Mouse (Mus musculus): ENCODE results near the gene Prickle4.

DNA sequence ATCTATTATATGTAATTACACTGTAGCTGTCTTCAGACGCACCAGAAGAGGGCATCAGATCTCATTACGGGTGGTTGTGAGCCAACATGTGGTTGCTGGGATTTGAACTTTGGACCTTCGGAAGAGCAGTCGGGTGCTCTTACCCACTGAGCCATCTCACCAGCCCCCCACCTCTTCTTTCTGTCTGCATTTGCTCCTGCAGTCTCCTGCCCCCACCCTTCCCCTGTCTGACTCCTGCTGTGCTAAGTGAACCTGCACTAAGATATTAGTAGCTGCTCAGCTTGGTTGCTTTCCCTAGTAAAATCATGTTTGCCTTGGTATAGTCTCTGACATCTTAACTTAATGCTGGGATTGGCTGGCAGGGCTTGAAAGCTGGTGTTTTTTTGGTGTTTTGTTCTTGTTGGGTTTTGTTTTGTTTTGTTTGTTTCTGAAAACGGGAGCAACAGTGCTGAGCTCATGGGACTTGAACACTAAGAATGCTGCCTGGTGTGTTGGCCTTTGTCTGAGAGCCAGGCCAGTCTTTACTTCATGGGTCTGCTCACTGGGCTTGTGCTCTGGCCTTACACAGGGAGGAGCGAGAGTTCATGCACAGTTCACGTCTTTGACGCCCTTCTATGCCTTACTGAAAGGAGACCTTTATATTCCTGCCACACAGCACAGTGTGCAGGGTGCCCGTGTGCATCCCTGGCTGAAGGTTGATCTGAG is 31.4 kb downstream of the Prickle4 start:
- TF ChIP-seq POLR2A (IDR thresholded peaks at IDR 0.05; ENCODE audit: control insufficient read depth, low read depth, low read length) (no peak), CTCF (IDR thresholded peaks at IDR 0.05; ENCODE audit: control insufficient read depth, insufficient read depth, insufficient replicate concordance, low read depth, low read length) (no peak)

Measured in testis, adult 2 months (tissue).